Mouse (Mus musculus) neural tube, embryonic 14.5 days (tissue): ENCODE measurements around the gene Lzts3. TPM values are rescaled to one million over a fixed set of nuclear protein-coding genes. Genes with fewer than 3 reads are reported as not detected.

Experiments
- ATAC-seq: fragments of 200-750 bp; cut with Nextera tagmentation; 2 replicates; pipeline ENCODE4 v1.8.0; 2017; ENCODE audit warnings: low read depth, mild to moderate bottlenecking, moderate TSS enrichment, moderate library complexity
- H3K27ac ChIP-seq: fragments of 300-500 bp; sonication (generic); 2 replicates; pipeline ENCODE4 v1.5.1; 2014; ENCODE audit warnings: low read depth, mild to moderate bottlenecking, control low read depth, low read length, moderate library complexity, mixed read lengths
- H3K27me3 ChIP-seq: fragments of 300-500 bp; sonication (generic); 2 replicates; pipeline ENCODE4 v1.6.1; 2014; ENCODE audit warnings: low read length; ENCODE audit not compliant: control insufficient read depth, insufficient read depth
- H3K36me3 ChIP-seq: fragments of 300-500 bp; sonication (generic); 2 replicates; pipeline ENCODE4 v1.6.1; 2014; ENCODE audit warnings: low read length, mixed read lengths; ENCODE audit not compliant: control insufficient read depth, insufficient read depth
- H3K4me1 ChIP-seq: fragments of 300-500 bp; sonication (generic); 2 replicates; pipeline ENCODE4 v1.6.1; 2014; ENCODE audit warnings: low read length; ENCODE audit not compliant: control insufficient read depth, insufficient read depth
- H3K4me2 ChIP-seq: fragments of 300-500 bp; sonication (generic); 2 replicates; pipeline ENCODE4 v1.6.1; 2014; ENCODE audit warnings: mild to moderate bottlenecking, low read depth, low read length, control low read depth
- H3K4me3 ChIP-seq: fragments of 300-500 bp; sonication (generic); 2 replicates; pipeline ENCODE4 v1.5.1; 2014; ENCODE audit warnings: low read depth, low read length, control low read depth, mixed read lengths
- H3K9ac ChIP-seq: fragments of 300-500 bp; sonication (generic); replicated peaks from 2 replicates; pipeline ENCODE4 v1.6.1; 2014; ENCODE audit warnings: low read depth, mild to moderate bottlenecking, control low read depth, low read length, mixed read lengths
- H3K9me3 ChIP-seq: fragments of 300-500 bp; sonication (generic); 2 replicates; pipeline ENCODE4 v1.6.1; 2016; ENCODE audit warnings: low read length; ENCODE audit not compliant: control insufficient read depth
- WGBS: fragments of 180-500 bp; shearing (Covaris S2); extraction: QIAGEN DNeasy Blood & Tissue Kit; methylation state at CpG from one replicate; pipeline ENCODE4 v1.1.7; 2014; 5-methylcytosine and 5-hydroxymethylcytosine counted together
- polyA plus RNA-seq: library from polyadenylated mRNA; unstranded; fragments of >200 nt; fragmentation: Nextera tagmentation; extraction: Ambion mirVana; gene quantifications from 2 replicates; pipeline ENCODE4 v1.2.1, GENCODE M21; 2014

Lzts3 gene
- polyA plus RNA-seq: 6.2 and 8.4 TPM in 2 replicates

GRCm38 (mm10) chr2:130642684-130643369 is at the start of gene Lzts3:
Gene Lzts3 (minus strand): TSS chr2:130642803.
- ATAC-seq: peak; percentile 95
- Histone ChIP-seq H3K27ac (peak within 1 kb of the TSS; percentile 72), H3K36me3 (no peaks in the 10 kb centered on the region), H3K4me2 (peak within 1 kb of the TSS; percentile 78), H3K4me3 (peak within 1 kb of the TSS; percentile 68), H3K9me3 (no peaks in the 10 kb centered on the region), H3K4me1 (peaks cover 2% of the 10 kb centered on the region; the same call in 1 of the 2 replicates), H3K27me3 (0 out of 2 replicates have a peak, but pooled peaks cover 2% of the 10 kb centered on the region), H3K9ac (peak within 1 kb of the TSS; percentile 83)
- WGBS: 5% methylated on average over 25 of the region's 40 CpGs

- H3K4me3 ChIP-seq: no peak overlapping the region
- H3K27me3 ChIP-seq: no peaks in the 10 kb centered on the region
- WGBS: 81% methylated on average over 2 of the region's 2 CpGs
- no peaks in the 10 kb centered on the region for H3K9me3 ChIP-seq
- H3K36me3 ChIP-seq: 0 out of 2 replicates have a peak, but pooled peaks cover 2% of the 10 kb centered on the region
- no peaks in the 10 kb centered on the region for H3K4me1 ChIP-seq
- ATAC-seq: no peak
- H3K4me2 ChIP-seq: no peak overlapping the region
- H3K9ac ChIP-seq: no peak overlapping the region
- no peak overlapping the region for H3K27ac ChIP-seq
Measured at GRCm38 (mm10) chr2:130689011-130689410, 46.4 kb upstream of the Lzts3 start.

- Histone ChIP-seq H3K4me3 (no peak overlapping the region), H3K27me3 (no peaks in the 10 kb centered on the region), H3K4me2 (no peak overlapping the region), H3K9me3 (no peaks in the 10 kb centered on the region), H3K9ac (no peak overlapping the region), H3K27ac (no peak overlapping the region), H3K36me3 (peaks cover 6% of the 10 kb centered on the region), H3K4me1 (no peaks in the 10 kb centered on the region)
- WGBS: 95% methylated on average over 9 of the region's 9 CpGs
- no peak for ATAC-seq
Measured at GRCm38 (mm10) chr2:130685426-130685825, 42.8 kb upstream of the Lzts3 start.

- H3K36me3 ChIP-seq: peaks cover 44% of the 10 kb centered on the region
- H3K9me3 ChIP-seq: no peaks in the 10 kb centered on the region
- H3K4me3 ChIP-seq: no peak overlapping the region
- no peaks in the 10 kb centered on the region for H3K4me1 ChIP-seq
- H3K27ac ChIP-seq: no peak overlapping the region
- no peak for ATAC-seq
- no peaks in the 10 kb centered on the region for H3K27me3 ChIP-seq
- H3K9ac ChIP-seq: no peak overlapping the region
- no peak overlapping the region for H3K4me2 ChIP-seq
- 89% methylated on average over 3 of the region's 3 CpGs for WGBS
Measured at GRCm38 (mm10) chr2:130681531-130681930, 38.9 kb upstream of the Lzts3 start.

GRCm38 (mm10) chr2:130679899-130680298 is 37.3 kb upstream of the Lzts3 start:
- Histone ChIP-seq H3K4me2 (no peak overlapping the region), H3K9me3 (no peaks in the 10 kb centered on the region), H3K4me1 (no peaks in the 10 kb centered on the region), H3K4me3 (no peak overlapping the region), H3K36me3 (peaks cover 60% of the 10 kb centered on the region), H3K9ac (no peak overlapping the region), H3K27me3 (no peaks in the 10 kb centered on the region), H3K27ac (no peak overlapping the region)
- WGBS: 89% methylated on average over 6 of the region's 6 CpGs
- no peak for ATAC-seq

GRCm38 (mm10) chr2:130679154-130679553 is 36.6 kb upstream of the Lzts3 start:
- no peaks in the 10 kb centered on the region for H3K9me3 ChIP-seq
- no peak overlapping the region for H3K9ac ChIP-seq
- no peak overlapping the region for H3K27ac ChIP-seq
- H3K27me3 ChIP-seq: no peaks in the 10 kb centered on the region
- H3K4me3 ChIP-seq: no peak overlapping the region
- no peak for ATAC-seq
- H3K36me3 ChIP-seq: peaks cover 66% of the 10 kb centered on the region
- 97% methylated on average over 12 of the region's 12 CpGs for WGBS
- H3K4me1 ChIP-seq: no peaks in the 10 kb centered on the region
- no peak overlapping the region for H3K4me2 ChIP-seq

GRCm38 (mm10) chr2:130677211-130677610 is 34.6 kb upstream of the Lzts3 start:
- Histone ChIP-seq H3K9me3 (no peaks in the 10 kb centered on the region; the same call in 1 of the 2 replicates), H3K27me3 (no peaks in the 10 kb centered on the region), H3K4me1 (no peaks in the 10 kb centered on the region), H3K36me3 (peaks cover 77% of the 10 kb centered on the region), H3K4me2 (no peak overlapping the region), H3K4me3 (no peak overlapping the region), H3K27ac (no peak overlapping the region), H3K9ac (no peak overlapping the region)
- 90% methylated on average over 10 of the region's 10 CpGs for WGBS
- no peak for ATAC-seq

GRCm38 (mm10) chr2:130667559-130667958 is 25.0 kb upstream of the Lzts3 start, which contains the start of gene Itpa:
Gene Itpa (plus strand): TSS chr2:130667610.
- H3K9ac ChIP-seq: peak within 1 kb of the TSS; percentile 64
- H3K4me3 ChIP-seq: peak within 1 kb of the TSS; percentile 68
- H3K4me2 ChIP-seq: peak within 1 kb of the TSS; percentile 85
- no peaks in the 10 kb centered on the region for H3K27me3 ChIP-seq
- H3K27ac ChIP-seq: peak within 1 kb of the TSS; percentile 78
- peak; percentile 81 for ATAC-seq
- H3K9me3 ChIP-seq: no peaks in the 10 kb centered on the region
- H3K4me1 ChIP-seq: peaks cover 15% of the 10 kb centered on the region
- H3K36me3 ChIP-seq: peaks cover 7% of the 10 kb centered on the region; the same call in 1 of the 2 replicates
- WGBS: under 1% methylated on average over 31 of the region's 31 CpGs

GRCm38 (mm10) chr2:130664102-130664701 is 21.6 kb upstream of the Lzts3 start, which contains the start of gene Ddrgk1:
Gene Ddrgk1 (minus strand): TSS chr2:130664659.
- H3K9ac ChIP-seq: peak within 1 kb of the TSS; percentile 78
- peaks cover 15% of the 10 kb centered on the region for H3K4me1 ChIP-seq
- H3K4me2 ChIP-seq: peak within 1 kb of the TSS; percentile 66
- ATAC-seq: peak; percentile 97
- peak within 1 kb of the TSS; percentile 54 for H3K4me3 ChIP-seq
- no peaks in the 10 kb centered on the region for H3K9me3 ChIP-seq
- peaks cover 24% of the 10 kb centered on the region for H3K36me3 ChIP-seq
- H3K27me3 ChIP-seq: no peaks in the 10 kb centered on the region
- under 1% methylated on average over 39 of the region's 40 CpGs for WGBS
- peak within 1 kb of the TSS; percentile 99 for H3K27ac ChIP-seq
